ENCODE assay signal across 20 mouse cellular contexts in genomic region chr14:85215026-85215425, GRCm38 (mm10).
"Had no signal": no experiment of that assay in that cellular context is flagged by ENCODE, and none has a peak within 500 bp of the region (broad histone marks: within the 10 kb centered on the region; RNA-seq: fewer than 3 reads in every experiment).

No protein-coding gene starts in this region.

- DNase-seq: liver, postnatal 0 days; lung, adult 2 months; lung, postnatal 14 days; lung, postnatal 36 days; midbrain, embryonic 14.5 days; right cerebral cortex, postnatal 14 days; thymus, adult 18-20 months; thymus, postnatal 14 days; thymus, postnatal 36 days had no signal

- H3K9me3 ChIP-seq: lung, embryonic 15.5 days; midbrain, embryonic 10.5 days; midbrain, embryonic 12.5 days; neural tube, embryonic 13.5 days; neural tube, embryonic 15.5 days; stomach, embryonic 15.5 days had no signal

- H3K4me1 ChIP-seq: lung, embryonic 15.5 days; midbrain, embryonic 10.5 days; midbrain, embryonic 12.5 days; neural tube, embryonic 13.5 days; neural tube, embryonic 15.5 days; stomach, embryonic 15.5 days had no signal

- H3K27ac ChIP-seq: lung, embryonic 15.5 days; macrophage; midbrain, embryonic 10.5 days; midbrain, embryonic 12.5 days; neural tube, embryonic 13.5 days; neural tube, embryonic 15.5 days; stomach, embryonic 15.5 days; stomach, postnatal 0 days had no signal

- H3K4me3 ChIP-seq: lung, embryonic 15.5 days; midbrain, embryonic 10.5 days; midbrain, embryonic 12.5 days; myocyte; neural tube, embryonic 13.5 days; neural tube, embryonic 15.5 days; stomach, embryonic 15.5 days had no signal

- ATAC-seq: liver, postnatal 0 days; lung, postnatal 0 days; midbrain, embryonic 16.5 days had no signal

- H3K9ac ChIP-seq: liver, postnatal 0 days; lung, embryonic 15.5 days; midbrain, embryonic 12.5 days; neural tube, embryonic 13.5 days; neural tube, embryonic 15.5 days; stomach, embryonic 15.5 days had no signal

- H3K36me3 ChIP-seq: lung, embryonic 15.5 days; midbrain, embryonic 10.5 days; midbrain, embryonic 12.5 days; neural tube, embryonic 13.5 days; neural tube, embryonic 15.5 days; stomach, embryonic 15.5 days had no signal

- H3K27me3 ChIP-seq: lung, embryonic 15.5 days; midbrain, embryonic 12.5 days; neural tube, embryonic 13.5 days; neural tube, embryonic 15.5 days; stomach, embryonic 15.5 days had no signal

- H3K4me2 ChIP-seq: lung, embryonic 15.5 days; midbrain, embryonic 12.5 days; neural tube, embryonic 13.5 days; neural tube, embryonic 15.5 days; stomach, embryonic 15.5 days had no signal
